Mouse (Mus musculus) embryonic fibroblast, embryonic 13.5 days (primary cell): ENCODE results near the gene Strip2. TPM values are rescaled to one million over a fixed set of nuclear protein-coding genes. Genes with fewer than 3 reads are reported as not detected.
A peak's percentile ranks its signal among the peaks of the same experiment; 100 is the strongest.

ENCODE experiments used
- H3K27ac ChIP-seq: 2 replicates; pipeline ENCODE4 v1.5.1; 2012; ENCODE audit warnings: low read length, control low read depth, inconsistent platforms; ENCODE audit not compliant: insufficient read depth
- H3K4me1 ChIP-seq: 2 replicates; pipeline ENCODE4 v1.6.1; 2011; ENCODE audit warnings: low read length; ENCODE audit not compliant: control insufficient read depth, insufficient read depth
- H3K4me3 ChIP-seq: 2 replicates; pipeline ENCODE4 v1.5.1; 2011; ENCODE audit warnings: mild to moderate bottlenecking, control low read depth, low read length; ENCODE audit not compliant: insufficient read depth
- CTCF ChIP-seq: IDR thresholded peaks from 2 replicates; pipeline ENCODE4 v1.5.1; 2011; ENCODE audit warnings: mild to moderate bottlenecking, control low read depth, low read length, moderate library complexity, borderline replicate concordance; ENCODE audit not compliant: insufficient read depth
- POLR2A ChIP-seq: IDR thresholded peaks from 2 replicates; pipeline ENCODE4 v1.6.1; 2011; ENCODE audit warnings: low read depth, mild to moderate bottlenecking, control low read depth, low read length, moderate library complexity
- polyA plus RNA-seq: library from polyadenylated mRNA; stranded (reverse); fragments of >200 nt; gene quantifications from 2 replicates; pipeline ENCODE4 v1.2.4, GENCODE M21; 2011; ENCODE audit warnings: low read depth; ENCODE audit not compliant: missing spikeins, insufficient read length

Strip2 gene
- 0.23 and 0.32 TPM in 2 replicates for polyA plus RNA-seq

DNA sequence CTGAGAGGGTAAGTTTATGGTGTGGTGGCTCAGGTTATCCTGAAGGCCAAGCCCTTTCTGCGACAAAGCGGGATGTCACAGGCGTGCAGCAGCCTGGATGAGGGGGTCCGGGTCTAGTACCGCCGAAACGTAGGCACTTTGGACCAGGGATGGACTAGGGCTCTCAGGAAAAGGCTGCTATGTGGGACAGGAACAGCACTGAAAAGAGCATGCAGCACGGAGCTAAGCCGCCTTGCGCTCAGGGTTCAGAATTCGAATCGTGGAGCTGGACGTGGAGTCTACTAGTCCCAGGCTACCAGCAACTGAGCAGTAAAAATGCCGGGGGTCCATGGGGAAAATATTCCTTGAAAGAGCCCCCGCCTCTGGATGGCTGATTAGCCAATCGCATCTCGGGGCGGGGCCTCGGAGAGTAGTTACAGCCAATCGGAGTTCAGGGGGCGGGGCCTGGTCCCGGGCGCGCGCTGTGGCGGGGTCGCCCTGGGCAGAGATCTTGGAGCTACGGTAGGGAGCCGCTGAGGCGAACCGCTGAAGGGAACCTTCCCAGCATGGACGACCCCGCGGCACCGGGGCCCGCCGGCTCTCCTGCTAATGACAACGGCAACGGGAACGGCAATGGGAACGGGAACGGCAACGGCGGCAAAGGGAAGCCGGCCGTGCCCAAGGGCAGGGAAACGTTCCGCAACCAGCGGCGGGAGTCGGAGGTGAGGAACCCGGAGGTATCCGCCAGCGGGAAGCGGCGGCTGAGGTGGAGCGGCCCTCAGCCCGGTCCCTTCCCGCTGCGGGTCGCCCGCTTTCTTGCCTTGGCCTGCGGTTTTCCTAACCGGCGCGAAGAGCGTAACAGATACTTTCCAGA, at the start of gene Strip2:
TSS of gene Strip2 (plus strand) at position 483 of the 853 bp plus-strand sequence.
- H3K27ac ChIP-seq, result no peak within 1 kb of the TSS
- TF ChIP-seq CTCF (no peak), POLR2A (peak; percentile 36; the same call in 1 of the 2 replicates)
- no peaks in the 10 kb centered on the region; the same call in 1 of the 2 replicates for H3K4me1 ChIP-seq
- peak within 1 kb of the TSS; percentile 64 for H3K4me3 ChIP-seq

DNA sequence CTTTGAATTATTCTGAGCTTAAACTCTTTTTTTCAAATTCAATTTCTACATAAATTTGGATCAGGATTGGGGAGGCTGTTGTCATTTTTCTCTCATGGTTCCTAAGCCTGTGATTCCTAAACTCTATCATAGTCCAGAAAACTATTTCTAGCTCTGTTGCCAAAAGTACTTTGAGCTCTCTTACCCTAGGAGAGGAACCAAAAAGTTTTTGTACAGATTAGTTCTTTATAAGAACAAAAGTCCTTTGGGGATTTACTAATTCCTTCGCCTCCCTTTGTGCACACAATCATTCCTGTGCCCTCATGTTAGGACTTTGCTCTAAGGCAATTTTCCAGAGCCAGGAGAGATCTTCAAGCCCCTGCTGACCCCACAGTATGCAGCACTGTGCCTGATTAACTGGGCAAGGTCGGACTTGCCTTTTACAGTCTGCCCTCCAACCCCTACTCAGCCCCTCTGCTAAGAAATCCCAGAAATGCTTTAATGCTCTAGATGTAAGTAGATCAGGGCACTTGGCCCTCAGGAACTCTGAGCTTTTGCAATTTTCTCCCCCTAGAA, 48.4 kb upstream of the Strip2 start:
- TF ChIP-seq CTCF (no peak), POLR2A (no peak)
- Histone ChIP-seq H3K4me3 (no peak overlapping the region), H3K27ac (no peak overlapping the region), H3K4me1 (no peaks in the 10 kb centered on the region)

DNA sequence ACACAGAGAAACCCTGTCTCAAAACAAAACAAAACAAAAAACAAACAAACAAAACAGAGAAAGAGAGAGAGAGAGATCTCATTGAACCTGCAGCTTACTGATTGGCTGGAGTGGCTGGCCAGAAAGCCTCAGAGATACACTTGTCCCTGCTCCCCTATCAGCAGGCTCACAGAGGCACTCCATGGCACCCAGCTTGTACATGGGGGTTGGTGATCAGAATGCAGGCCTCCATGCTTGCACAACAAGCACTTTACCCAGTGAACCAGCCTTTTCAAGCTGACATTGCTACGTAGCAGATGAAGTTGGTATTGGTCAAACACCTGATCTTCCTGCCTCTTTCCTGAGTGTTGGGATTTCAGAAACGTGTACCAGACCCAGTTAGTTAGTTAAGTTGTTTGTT, 43.2 kb upstream of the Strip2 start:
- Histone ChIP-seq H3K4me1 (no peaks in the 10 kb centered on the region), H3K4me3 (no peak overlapping the region), H3K27ac (no peak overlapping the region)
- TF ChIP-seq CTCF (no peak), POLR2A (no peak)

DNA sequence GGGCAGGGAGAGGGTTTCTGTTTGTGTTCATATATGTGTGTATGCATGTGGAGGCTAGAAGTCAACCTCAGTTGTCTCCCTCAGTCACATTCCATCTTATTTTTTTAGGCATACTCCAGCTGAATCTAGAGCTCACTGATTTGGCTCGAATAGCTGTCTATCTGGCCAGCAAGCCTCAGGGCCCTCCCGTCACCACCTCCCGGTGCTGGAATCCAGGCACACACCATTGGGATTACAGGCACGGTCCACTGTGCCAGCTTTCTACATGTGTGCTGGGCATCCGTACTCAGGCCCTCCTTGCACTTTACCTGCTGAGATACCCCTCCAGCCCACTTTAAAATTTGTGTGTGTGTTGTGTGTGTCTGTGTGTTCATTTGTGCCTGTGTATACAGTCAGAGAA, 41.2 kb upstream of the Strip2 start:
- Histone ChIP-seq H3K27ac (no peak overlapping the region), H3K4me3 (no peak overlapping the region), H3K4me1 (no peaks in the 10 kb centered on the region)
- no peak for TF ChIP-seq CTCF
- no peak for TF ChIP-seq POLR2A

DNA sequence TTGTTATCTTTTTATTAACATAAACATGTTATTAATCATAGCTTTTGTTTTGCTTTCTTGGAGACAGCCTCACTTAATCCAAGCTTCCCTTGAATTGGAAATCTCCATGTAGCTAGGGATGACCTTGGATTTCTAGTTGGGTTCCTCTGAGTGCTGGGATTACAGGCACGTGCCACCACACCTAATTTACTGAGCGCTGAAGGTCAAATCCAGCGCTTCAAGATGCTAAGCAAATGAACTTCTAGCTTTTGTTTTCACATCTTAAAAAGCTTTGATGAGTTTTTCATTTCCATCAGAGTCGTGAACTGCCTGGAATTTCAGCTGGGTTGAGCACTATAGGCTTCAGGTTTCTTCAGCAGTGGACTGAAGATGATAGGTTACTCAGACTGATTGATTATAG, 40.0 kb upstream of the Strip2 start:
- no peak overlapping the region for H3K4me3 ChIP-seq
- TF ChIP-seq CTCF (no peak), POLR2A (no peak)
- no peaks in the 10 kb centered on the region for H3K4me1 ChIP-seq
- no peak overlapping the region for H3K27ac ChIP-seq

DNA sequence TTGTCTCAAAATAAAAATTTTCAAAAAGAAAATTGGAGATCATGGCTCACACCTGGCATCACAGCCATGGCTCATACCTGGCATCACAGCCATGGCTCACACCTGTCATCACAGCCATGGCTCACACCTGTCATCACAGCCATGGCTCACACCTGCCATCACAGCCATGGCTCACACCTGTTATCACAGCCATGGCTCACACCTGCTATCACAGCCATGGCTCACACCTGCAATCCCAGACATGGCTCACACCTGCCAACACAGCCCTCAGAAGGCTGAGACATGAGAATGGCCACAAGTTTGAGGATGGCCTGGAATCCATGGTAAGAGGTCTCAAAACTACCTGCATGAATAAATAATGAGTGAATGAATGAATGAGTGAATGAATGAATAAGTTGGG, 37.2 kb upstream of the Strip2 start:
- no peak for TF ChIP-seq POLR2A
- no peak for TF ChIP-seq CTCF
- Histone ChIP-seq H3K27ac (no peak overlapping the region), H3K4me3 (no peak overlapping the region), H3K4me1 (no peaks in the 10 kb centered on the region)

DNA sequence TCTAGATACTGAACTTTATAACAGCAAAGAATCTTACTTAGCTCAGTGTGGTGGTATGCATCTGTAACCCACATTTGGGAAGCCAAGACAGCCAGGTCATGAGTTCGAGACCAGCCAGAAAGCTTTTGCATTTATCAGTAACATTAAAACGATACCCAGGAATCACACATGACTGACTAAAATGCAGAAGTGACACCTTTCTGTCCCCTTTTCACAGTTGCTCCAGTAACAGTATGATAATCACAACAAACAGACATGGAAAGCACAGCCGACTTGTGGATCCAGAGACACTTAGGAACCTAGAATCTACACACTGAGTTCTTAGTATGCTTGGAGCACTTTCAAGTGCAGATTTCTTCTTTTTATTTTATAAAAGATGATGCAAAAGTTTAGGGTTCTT, 36.0 kb upstream of the Strip2 start:
- no peak overlapping the region for H3K4me3 ChIP-seq
- H3K27ac ChIP-seq, result no peak overlapping the region
- no peak for TF ChIP-seq POLR2A
- no peak for TF ChIP-seq CTCF
- no peaks in the 10 kb centered on the region for H3K4me1 ChIP-seq

DNA sequence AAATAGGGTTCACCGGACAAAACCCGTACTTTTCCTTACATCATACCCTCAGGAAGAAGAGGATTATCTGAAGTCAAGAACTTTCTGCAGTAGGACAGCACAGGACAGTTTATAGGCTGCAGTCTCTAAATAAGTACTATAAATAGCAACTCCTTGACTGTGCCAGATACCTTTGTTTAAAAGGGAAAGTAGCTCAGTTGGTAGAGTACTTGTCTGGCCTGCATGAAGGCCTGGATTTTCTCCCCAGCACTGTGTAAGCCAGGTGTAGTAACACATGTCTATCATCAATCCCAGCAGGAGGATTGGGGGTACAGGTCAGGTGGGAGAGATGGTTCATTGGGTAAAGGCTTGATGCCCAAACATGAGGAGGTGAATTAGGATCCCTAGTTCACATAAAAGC, 34.9 kb upstream of the Strip2 start:
- H3K27ac ChIP-seq, result no peak overlapping the region
- H3K4me3 ChIP-seq, result no peak overlapping the region
- H3K4me1 ChIP-seq, result no peaks in the 10 kb centered on the region
- TF ChIP-seq POLR2A, result no peak
- TF ChIP-seq CTCF, result no peak

DNA sequence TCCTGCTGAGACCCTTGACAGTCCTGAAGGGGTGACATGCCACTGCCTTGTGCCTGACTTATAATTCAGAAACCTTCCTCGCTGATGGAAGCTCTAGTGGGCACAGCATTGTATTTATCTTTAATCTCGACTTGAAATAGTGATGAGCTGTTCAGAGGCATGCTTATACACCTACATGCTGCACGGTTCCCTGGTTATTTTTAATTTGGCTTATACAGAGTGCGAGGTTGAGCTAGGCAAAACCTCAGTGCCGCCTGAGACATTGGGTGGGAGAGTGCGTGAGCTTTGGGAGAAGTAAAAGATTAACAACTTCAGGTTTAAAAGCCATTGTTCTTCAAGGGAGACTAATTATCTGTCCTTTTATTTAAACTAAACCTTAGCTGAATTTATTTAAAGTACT, 33.9 kb upstream of the Strip2 start:
- Histone ChIP-seq H3K4me3 (no peak overlapping the region), H3K4me1 (no peaks in the 10 kb centered on the region), H3K27ac (no peak overlapping the region)
- no peak for TF ChIP-seq CTCF
- TF ChIP-seq POLR2A, result no peak

DNA sequence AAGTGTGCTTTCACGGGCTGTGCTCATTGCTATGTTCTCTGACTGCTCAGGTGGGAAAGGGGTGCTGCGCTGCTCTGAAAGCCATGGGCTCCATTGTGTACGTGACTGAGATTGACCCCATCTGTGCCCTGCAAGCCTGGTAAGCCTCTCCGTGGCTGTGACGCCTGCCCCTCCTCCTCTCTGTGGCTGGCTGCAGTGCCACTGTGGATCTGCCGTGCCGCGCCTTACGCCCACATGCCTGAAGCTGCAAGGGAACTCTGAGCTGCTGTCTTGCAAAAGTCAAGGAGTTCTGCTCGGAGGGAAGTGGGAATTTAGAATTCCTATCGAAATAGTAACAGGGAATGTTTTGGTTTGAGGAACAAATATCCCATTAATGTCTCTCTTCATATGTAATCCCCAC, 25.7 kb upstream of the Strip2 start:
- Histone ChIP-seq H3K4me3 (no peak overlapping the region), H3K4me1 (no peaks in the 10 kb centered on the region), H3K27ac (no peak overlapping the region)
- TF ChIP-seq CTCF (no peak), POLR2A (no peak)

DNA sequence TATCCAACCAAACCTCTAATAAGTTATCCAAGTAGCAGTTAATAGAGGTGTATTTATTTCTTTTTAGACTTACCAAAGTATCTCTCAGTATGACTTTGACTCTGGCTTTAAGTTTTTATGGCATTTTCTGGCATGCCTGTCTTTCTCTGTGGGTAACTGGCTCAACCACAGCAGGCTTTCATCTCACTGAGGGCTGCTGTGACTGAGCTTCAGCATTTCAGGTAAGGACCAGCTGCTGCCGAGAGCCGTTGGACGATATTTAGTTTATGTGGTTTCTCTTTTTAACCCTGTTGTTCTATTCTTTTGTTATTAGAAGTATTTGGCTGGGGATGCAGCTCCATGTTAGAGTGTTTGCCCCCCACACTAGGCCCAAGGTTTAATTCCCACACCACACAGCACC, 19.8 kb upstream of the Strip2 start:
- no peak for TF ChIP-seq CTCF
- no peak for TF ChIP-seq POLR2A
- Histone ChIP-seq H3K27ac (no peak overlapping the region), H3K4me3 (no peak overlapping the region), H3K4me1 (no peaks in the 10 kb centered on the region)
